Mouse (Mus musculus) kidney, adult 2 months (tissue): ENCODE results near the gene Sema4a. TPM values are rescaled to one million over a fixed set of nuclear protein-coding genes. Genes with fewer than 3 reads are reported as not detected.
A peak's percentile ranks its signal among the peaks of the same experiment; 100 is the strongest.
"Not testable (repeated sequence)": the region's sequence is repeated elsewhere in the genome, so short reads cannot be mapped to it uniquely, and the experiment has no call there.

Source experiments
- DNase-seq: peaks from one replicate; pipeline ENCODE4 v3.0.0; 2021
- H3K27ac ChIP-seq: fragments of 200-500 bp; 2 replicates; pipeline ENCODE4 v1.5.1; 2012; ENCODE audit warnings: low read depth, low read length, control low read depth, inconsistent platforms; ENCODE audit not compliant: insufficient read depth
- H3K27me3 ChIP-seq: fragments of 200-500 bp; replicated peaks from 2 replicates; pipeline ENCODE4 v1.6.1; 2012; ENCODE audit warnings: mild to moderate bottlenecking, moderate library complexity, low read length, inconsistent platforms; ENCODE audit not compliant: control insufficient read depth, insufficient read depth
- H3K36me3 ChIP-seq: fragments of 200-500 bp; 2 replicates; pipeline ENCODE4 v1.6.1; 2012; ENCODE audit warnings: mild to moderate bottlenecking, moderate library complexity, low read length, inconsistent platforms; ENCODE audit not compliant: control insufficient read depth, insufficient read depth
- H3K4me1 ChIP-seq: fragments of 200-500 bp; 2 replicates; pipeline ENCODE4 v1.6.1; 2011; ENCODE audit warnings: low read length; ENCODE audit not compliant: control insufficient read depth, insufficient read depth
- H3K4me3 ChIP-seq: fragments of 200-500 bp; 2 replicates; pipeline ENCODE4 v1.5.1; 2011; ENCODE audit warnings: mild to moderate bottlenecking, low read depth, low read length, control low read depth; ENCODE audit not compliant: insufficient read depth
- CTCF ChIP-seq: fragments of 200-500 bp; conservative IDR thresholded peaks from 2 replicates; pipeline ENCODE4 v1.5.1; 2011; ENCODE audit warnings: low read depth, mild to moderate bottlenecking, control low read depth, low read length, moderate library complexity, mixed read lengths; ENCODE audit not compliant: insufficient read depth, insufficient read length
- POLR2A ChIP-seq: fragments of 200-500 bp; IDR thresholded peaks from one replicate; pipeline ENCODE4 v1.6.1; 2011; ENCODE audit warnings: low read depth, low read length, control low read depth
- WGBS: fragments of 180-500 bp; shearing (Covaris S2); methylation state at CpG from one replicate; pipeline ENCODE4 v1.1.7; 2018; 5-methylcytosine and 5-hydroxymethylcytosine counted together
- polyA plus RNA-seq: library from polyadenylated mRNA; depleted of rRNA; stranded (reverse); fragments of >200 nt; gene quantifications from 2 replicates; pipeline ENCODE4 v1.2.3, GENCODE M21; 2012

Gene Sema4a
- polyA plus RNA-seq, 1 experiment = 176 TPM

- H3K27ac ChIP-seq = peak overlapping the region; percentile 76
- peak; percentile 81 for DNase-seq
- TF ChIP-seq POLR2A (peak; percentile 21), CTCF (peak; percentile 45; the same call in 1 of the 2 replicates)
- peaks cover 32% of the 10 kb centered on the region for H3K4me1 ChIP-seq
- 12% methylated on average over 27 of the region's 27 CpGs for WGBS
- peak overlapping the region; percentile 31 for H3K4me3 ChIP-seq
- no peaks in the 10 kb centered on the region; the same call in 1 of the 2 replicates for H3K36me3 ChIP-seq
- no peaks in the 10 kb centered on the region for H3K27me3 ChIP-seq
Measured at GRCm38 (mm10) chr3:88440500-88441381, 20.2 kb downstream of the Sema4a start.

- TF ChIP-seq CTCF = no peak
- no peak for TF ChIP-seq POLR2A
- Histone ChIP-seq H3K27me3 (no peaks in the 10 kb centered on the region), H3K27ac (no peak overlapping the region), H3K4me1 (peaks cover 32% of the 10 kb centered on the region), H3K4me3 (no peak overlapping the region), H3K36me3 (no peaks in the 10 kb centered on the region; the same call in 1 of the 2 replicates)
- 73% methylated on average over 4 of the region's 4 CpGs for WGBS
- no peak for DNase-seq
Measured at GRCm38 (mm10) chr3:88439582-88439981, 21.4 kb downstream of the Sema4a start.

DNA sequence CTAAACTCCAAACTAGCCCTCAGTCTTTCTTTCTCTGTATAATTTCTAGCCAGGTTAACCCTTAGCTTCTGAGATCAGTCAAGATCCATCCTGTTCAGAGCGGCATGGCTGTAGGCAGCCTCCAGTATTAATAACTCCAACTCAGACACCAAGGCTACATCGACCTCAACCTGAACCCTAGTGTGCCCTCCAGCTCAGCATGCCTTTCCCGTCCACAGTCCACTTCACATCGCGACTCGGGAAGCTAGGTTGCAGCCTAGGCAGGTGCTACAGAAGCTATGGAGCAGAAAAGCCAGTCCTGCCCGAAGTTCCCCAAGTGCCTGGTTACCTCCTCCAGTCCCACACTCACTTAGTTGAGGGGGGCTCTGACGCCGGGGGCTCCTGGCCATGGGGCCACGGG is 23.5 kb downstream of the Sema4a start:
- peaks cover 32% of the 10 kb centered on the region for H3K4me1 ChIP-seq
- TF ChIP-seq CTCF (no peak), POLR2A (no peak)
- no peak overlapping the region for H3K4me3 ChIP-seq
- H3K27ac ChIP-seq = peak overlapping the region; percentile 33
- no peaks in the 10 kb centered on the region; the same call in 1 of the 2 replicates for H3K36me3 ChIP-seq
- H3K27me3 ChIP-seq = no peaks in the 10 kb centered on the region
- DNase-seq = peak; percentile 72
- 30% methylated on average over 10 of the region's 10 CpGs for WGBS

- WGBS = 20% methylated on average over 29 of the region's 29 CpGs
- no peaks in the 10 kb centered on the region; the same call in 1 of the 2 replicates for H3K36me3 ChIP-seq
- peak; percentile 39 for DNase-seq
Measured at GRCm38 (mm10) chr3:88436395-88437201, 24.4 kb downstream of the Sema4a start.

DNA sequence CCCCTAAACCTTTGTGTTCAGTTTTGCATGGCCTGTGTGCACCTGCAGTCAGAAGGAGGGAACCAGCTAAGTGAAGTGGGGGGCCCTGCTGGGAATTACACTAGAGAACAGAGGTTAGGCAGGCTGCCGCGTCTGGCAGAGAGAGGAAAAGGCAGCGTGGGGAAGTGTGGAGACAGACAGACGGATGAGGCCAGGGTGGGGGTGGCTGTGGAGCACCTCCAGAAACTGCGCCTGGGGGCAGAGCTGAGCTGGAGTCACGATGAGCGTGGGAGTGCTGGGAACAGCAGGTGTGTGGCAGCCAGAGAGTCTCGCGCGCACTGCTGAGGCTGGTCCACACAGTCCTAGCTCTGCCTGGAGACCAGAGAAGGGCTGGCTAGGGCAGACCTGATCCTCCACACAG is 25.5 kb downstream of the Sema4a start:
- no peak overlapping the region for H3K4me3 ChIP-seq
- H3K27me3 ChIP-seq = no peaks in the 10 kb centered on the region
- 64% methylated on average over 10 of the region's 10 CpGs for WGBS
- H3K27ac ChIP-seq = no peak overlapping the region; the same call in 1 of the 2 replicates
- peaks cover 25% of the 10 kb centered on the region for H3K4me1 ChIP-seq
- no peak for TF ChIP-seq CTCF
- no peaks in the 10 kb centered on the region; the same call in 1 of the 2 replicates for H3K36me3 ChIP-seq
- no peak for DNase-seq

More at GRCm38 (mm10) chr3:88436395-88437201, 24.4 kb downstream of the Sema4a start:
- H3K27me3 ChIP-seq = no peaks in the 10 kb centered on the region
- H3K27ac ChIP-seq = no peak overlapping the region; the same call in 1 of the 2 replicates
- TF ChIP-seq POLR2A = no peak
- peak; percentile 38; the same call in 1 of the 2 replicates for TF ChIP-seq CTCF
- 0 out of 2 replicates have a peak overlapping the region, but pooled peaks have one; percentile 4 for H3K4me3 ChIP-seq
- H3K4me1 ChIP-seq = peaks cover 32% of the 10 kb centered on the region

GRCm38 (mm10) chr3:88428639-88429038 is 32.3 kb downstream of the Sema4a start:
- H3K4me3 ChIP-seq, DNase-seq, H3K27ac ChIP-seq, H3K36me3 ChIP-seq, H3K27me3 ChIP-seq: not testable (repeated sequence)
- H3K4me1 ChIP-seq = peaks cover 10% of the 10 kb centered on the region
- WGBS = 73% methylated on average over 8 of the region's 8 CpGs
- TF ChIP-seq CTCF = peak; percentile 37; the same call in 1 of the 2 replicates

GRCm38 (mm10) chr3:88427342-88427905 is 33.6 kb downstream of the Sema4a start:
- 73% methylated on average over 4 of the region's 4 CpGs for WGBS
- DNase-seq = no peak
- TF ChIP-seq POLR2A (no peak), CTCF (no peak)
- no peak overlapping the region for H3K4me3 ChIP-seq
- peaks cover 11% of the 10 kb centered on the region for H3K4me1 ChIP-seq
- H3K36me3 ChIP-seq = no peaks in the 10 kb centered on the region
- no peaks in the 10 kb centered on the region for H3K27me3 ChIP-seq
- no peak overlapping the region for H3K27ac ChIP-seq
